Comparison of ENCODE assay signal across 19 mouse cellular contexts in genomic region chr3:143252008-143252407, GRCm38 (mm10).
DNase-seq lines count a peak whose midpoint lies in the region; ATAC-seq lines count a peak whose summit lies in the region.
"Had no signal": no experiment of that assay in that cellular context is flagged by ENCODE, and none has a peak within 500 bp of the region (broad histone marks: within the 10 kb centered on the region; RNA-seq: fewer than 3 reads in every experiment).

No protein-coding gene starts in this region.

- no peaks in the 10 kb centered on the region for H3K27me3 ChIP-seq in heart, embryonic 10.5 days (ENCODE audit: insufficient read depth, poor library complexity, severe bottlenecking)
- H3K27me3 ChIP-seq: embryonic facial prominence, embryonic 12.5 days; forebrain, embryonic 13.5 days; forebrain, embryonic 15.5 days; Patski had no signal

- H3K27ac ChIP-seq in heart, embryonic 10.5 days: no peak overlapping the region
- H3K27ac ChIP-seq: embryonic facial prominence, embryonic 10.5 days; embryonic facial prominence, embryonic 12.5 days; forebrain, embryonic 13.5 days; forebrain, embryonic 15.5 days had no signal

- no peak for DNase-seq in adrenal gland, adult 2 months
- no peak for DNase-seq in kidney, postnatal 14 days
- no peak for DNase-seq in heart, embryonic 10.5 days (ENCODE audit: low spot score)
- DNase-seq: adrenal gland, postnatal 10 days; adrenal gland, postnatal 25 days; cerebellum, adult 11 months; cerebellum, adult 18-20 months; cerebellum, adult 8-10 months; cerebellum, adult 9-11 months; cerebellum, postnatal 36 days; forebrain, postnatal 0 days had no signal

- no peaks in the 10 kb centered on the region for H3K9me3 ChIP-seq in heart, embryonic 10.5 days
- H3K9me3 ChIP-seq: embryonic facial prominence, embryonic 10.5 days; embryonic facial prominence, embryonic 12.5 days; forebrain, embryonic 13.5 days; forebrain, embryonic 15.5 days had no signal

- 70% methylated on average over 2 of the region's 2 CpGs for WGBS in heart, embryonic 10.5 days

- no peak overlapping the region for H3K4me3 ChIP-seq in heart, embryonic 10.5 days
- H3K4me3 ChIP-seq: embryonic facial prominence, embryonic 10.5 days; embryonic facial prominence, embryonic 12.5 days; forebrain, embryonic 13.5 days; forebrain, embryonic 15.5 days had no signal

- ATAC-seq in common myeloid progenitor, adult 5-6 weeks (replicated peaks; ENCODE audit: low read depth, poor library complexity, severe bottlenecking): peak; percentile 66; the same call in 1 of the 2 replicates
- ATAC-seq in megakaryocyte, adult 5-6 weeks (ENCODE audit: poor library complexity, severe bottlenecking): peak; percentile 69
- ATAC-seq: activated CD4-positive, CD25-positive, alpha-beta regulatory T cell, adult 4 months; forebrain, embryonic 13.5 days; forebrain, embryonic 15.5 days; forebrain, postnatal 0 days; Patski had no signal

- H3K4me1 ChIP-seq in heart, embryonic 10.5 days: no peaks in the 10 kb centered on the region
- H3K4me1 ChIP-seq: embryonic facial prominence, embryonic 10.5 days; embryonic facial prominence, embryonic 12.5 days; forebrain, embryonic 13.5 days; forebrain, embryonic 15.5 days had no signal

- H3K36me3 ChIP-seq in heart, embryonic 10.5 days: no peaks in the 10 kb centered on the region
- H3K36me3 ChIP-seq: embryonic facial prominence, embryonic 10.5 days; embryonic facial prominence, embryonic 12.5 days; forebrain, embryonic 15.5 days had no signal
